ENCODE assay signal across 23 mouse cellular contexts in the genomic region with DNA sequence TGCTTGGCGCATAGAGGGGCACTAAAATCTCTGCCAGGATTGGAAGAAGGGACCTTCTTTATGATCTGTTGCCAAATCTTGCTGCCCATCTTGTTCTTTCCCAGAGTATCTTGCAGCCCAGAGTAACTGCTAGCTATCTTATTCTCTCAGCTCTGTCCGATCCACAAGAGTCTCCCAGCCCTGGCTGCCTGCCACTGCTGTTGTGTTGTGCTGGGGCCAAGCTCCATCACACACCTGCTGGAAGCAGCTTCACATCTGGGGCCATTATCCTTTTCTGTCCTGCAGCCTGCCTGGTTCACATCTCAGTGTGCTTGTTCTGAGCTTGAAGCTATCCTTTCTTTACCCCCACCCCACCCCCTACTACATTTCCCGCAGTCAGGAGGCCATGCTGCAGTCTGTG.
DNase-seq lines count a peak whose midpoint lies in the region; ATAC-seq and TF ChIP-seq lines count a peak whose summit lies in the region.
"Had no signal": no experiment of that assay in that cellular context is flagged by ENCODE, and none has a peak within 500 bp of the region (broad histone marks: within the 10 kb centered on the region; RNA-seq: fewer than 3 reads in every experiment).

No protein-coding gene starts in this region.

- WGBS in heart, embryonic 16.5 days = 63% methylated on average over 3 of the region's 3 CpGs
- 74% methylated on average over 3 of the region's 3 CpGs for WGBS in limb, embryonic 13.5 days
- WGBS in limb, embryonic 10.5 days = 85% methylated on average over 3 of the region's 3 CpGs
- WGBS in olfactory bulb, adult 2 months = 32% methylated on average over 3 of the region's 3 CpGs

- 0 out of 2 replicates have a peak, but pooled peaks have one; percentile 17 for ATAC-seq in heart, embryonic 16.5 days (replicated peaks; ENCODE audit: extremely low read depth, insufficient read depth, low FRiP score)
- peak; percentile 17; the same call in 1 of the 2 replicates for ATAC-seq in limb, embryonic 13.5 days (ENCODE audit: low FRiP score, low read depth)
- ATAC-seq: CD4-positive, CD25-positive, alpha-beta regulatory T cell, adult 4 months; forebrain, embryonic 14.5 days had no signal

- H3K9ac ChIP-seq in heart, embryonic 16.5 days (ENCODE audit: low read length) = no peak overlapping the region
- H3K9ac ChIP-seq in limb, embryonic 13.5 days = no peak overlapping the region
- H3K9ac ChIP-seq: embryonic facial prominence, embryonic 15.5 days; liver, embryonic 15.5 days; lung, embryonic 15.5 days; neural tube, embryonic 15.5 days had no signal

- intact Hi-C loops in heart, postnatal 36 days (cut with DNase I) = no loop called here

- 0 out of 2 replicates have a peak, but pooled peaks cover 5% of the 10 kb centered on the region for H3K27me3 ChIP-seq in heart, embryonic 16.5 days (ENCODE audit: control insufficient read depth, insufficient read depth, low read length)
- peaks cover 8% of the 10 kb centered on the region for H3K27me3 ChIP-seq in limb, embryonic 13.5 days
- H3K27me3 ChIP-seq in limb, embryonic 10.5 days (ENCODE audit: low read depth, poor library complexity, severe bottlenecking) = peaks cover 17% of the 10 kb centered on the region; the same call in 1 of the 2 replicates
- H3K27me3 ChIP-seq: embryonic facial prominence, embryonic 15.5 days; liver, embryonic 15.5 days; lung, embryonic 15.5 days; neural tube, embryonic 15.5 days had no signal

- TF ChIP-seq POLR2A in olfactory bulb, adult 2 months (IDR thresholded peaks at IDR 0.05; ENCODE audit: insufficient read depth, low read depth, low read length) = no peak

- H3K4me1 ChIP-seq in heart, embryonic 16.5 days (ENCODE audit: control insufficient read depth, insufficient read depth, low read length) = peaks cover 11% of the 10 kb centered on the region
- H3K4me1 ChIP-seq in limb, embryonic 13.5 days = peaks cover 8% of the 10 kb centered on the region; the same call in 1 of the 2 replicates
- H3K4me1 ChIP-seq in limb, embryonic 10.5 days = peaks cover 9% of the 10 kb centered on the region; the same call in 1 of the 2 replicates
- H3K4me1 ChIP-seq in olfactory bulb, adult 2 months (ENCODE audit: control insufficient read depth, insufficient read depth, low read length) = peaks cover 85% of the 10 kb centered on the region
- H3K4me1 ChIP-seq: liver, embryonic 15.5 days had no signal

- H3K4me3 ChIP-seq in heart, embryonic 16.5 days (ENCODE audit: low read length) = no peak overlapping the region
- H3K4me3 ChIP-seq in limb, embryonic 13.5 days = no peak overlapping the region
- H3K4me3 ChIP-seq in limb, embryonic 10.5 days = no peak overlapping the region
- H3K4me3 ChIP-seq in olfactory bulb, adult 2 months (ENCODE audit: insufficient read depth, low read depth, low read length) = no peak overlapping the region
- H3K4me3 ChIP-seq: embryonic facial prominence, embryonic 10.5 days; embryonic facial prominence, embryonic 15.5 days; left cerebral cortex, adult 2 months; liver, embryonic 15.5 days; lung, embryonic 15.5 days; neural tube, embryonic 15.5 days had no signal

- H3K36me3 ChIP-seq in heart, embryonic 16.5 days (ENCODE audit: control insufficient read depth, insufficient read depth) = no peaks in the 10 kb centered on the region
- H3K36me3 ChIP-seq in limb, embryonic 13.5 days = no peaks in the 10 kb centered on the region
- no peaks in the 10 kb centered on the region for H3K36me3 ChIP-seq in limb, embryonic 10.5 days
- H3K36me3 ChIP-seq: embryonic facial prominence, embryonic 10.5 days; embryonic facial prominence, embryonic 15.5 days; liver, embryonic 15.5 days; lung, embryonic 15.5 days; neural tube, embryonic 15.5 days had no signal

- no peak for TF ChIP-seq CTCF in olfactory bulb, adult 2 months (IDR thresholded peaks at IDR 0.05; ENCODE audit: insufficient read depth, low read depth, low read length)

- no peaks in the 10 kb centered on the region for H3K9me3 ChIP-seq in heart, embryonic 16.5 days (replicated peaks; ENCODE audit: control insufficient read depth, low read length)
- H3K9me3 ChIP-seq in limb, embryonic 13.5 days = no peaks in the 10 kb centered on the region
- no peaks in the 10 kb centered on the region for H3K9me3 ChIP-seq in limb, embryonic 10.5 days (replicated peaks)
- H3K9me3 ChIP-seq: embryonic facial prominence, embryonic 10.5 days; embryonic facial prominence, embryonic 15.5 days; liver, embryonic 15.5 days; lung, embryonic 15.5 days; neural tube, embryonic 15.5 days had no signal

- no peak overlapping the region for H3K4me2 ChIP-seq in heart, embryonic 16.5 days (ENCODE audit: low read depth, low read length)
- H3K4me2 ChIP-seq in limb, embryonic 13.5 days (replicated peaks) = no peak overlapping the region
- H3K4me2 ChIP-seq: embryonic facial prominence, embryonic 15.5 days; heart, embryonic 11.5 days; liver, embryonic 15.5 days; lung, embryonic 15.5 days; midbrain, embryonic 11.5 days; neural tube, embryonic 15.5 days had no signal

- no peak overlapping the region for H3K27ac ChIP-seq in heart, embryonic 16.5 days (ENCODE audit: low read length)
- H3K27ac ChIP-seq in limb, embryonic 13.5 days = no peak overlapping the region
- no peak overlapping the region for H3K27ac ChIP-seq in limb, embryonic 10.5 days
- H3K27ac ChIP-seq in olfactory bulb, adult 2 months (ENCODE audit: insufficient read depth, low read depth, low read length) = peak overlapping the region; percentile 97
- H3K27ac ChIP-seq: embryonic facial prominence, embryonic 10.5 days; embryonic facial prominence, embryonic 15.5 days; left cerebral cortex, adult 2 months; liver, embryonic 15.5 days; lung, embryonic 15.5 days; neural tube, embryonic 15.5 days had no signal

- DNase-seq in heart, postnatal 36 days = no peak
- DNase-seq in limb, embryonic 10.5 days (ENCODE audit: low spot score) = no peak
- peak; percentile 60 for DNase-seq in testis, postnatal 10 days (ENCODE audit: low spot score)
- no peak for DNase-seq in testis, postnatal 14 days (ENCODE audit: low spot score)
- DNase-seq: adrenal gland, postnatal 25 days; gastrocnemius, postnatal 14 days; kidney, adult 11 months; kidney, postnatal 14 days; right cerebral cortex, postnatal 4 days; thymus, postnatal 14 days had no signal
